Mouse (Mus musculus): Measurements from ENCODE around the gene Plekhj1.

- TF ChIP-seq CTCF (IDR thresholded peaks at IDR 0.05; ENCODE audit: extremely low read depth, insufficient read depth, low read length) (no peak), POLR2A (IDR thresholded peaks at IDR 0.05; ENCODE audit: extremely low read depth, insufficient read depth, low read length) (no peak)
Measured at GRCm38 (mm10) chr10:80748609-80749008, 49.8 kb downstream of the Plekhj1 start.
